Mouse (Mus musculus): Measurements from ENCODE around the gene Fbxl3. TPM values are rescaled to one million over a fixed set of nuclear protein-coding genes. Genes with fewer than 3 reads are reported as not detected.

Fbxl3 gene
- polyA plus RNA-seq, 1 experiment from 2014 or later, result 31.6 TPM

GRCm38 (mm10) chr14:103087846-103088245 lies 11.5 kb downstream of the Fbxl3 start:
- Histone ChIP-seq H3K4me3 (ENCODE audit: low read depth, low read length) (no peak overlapping the region), H3K4me1 (ENCODE audit: insufficient read depth, low read depth, low read length) (peaks cover 6% of the 10 kb centered on the region), H3K27ac (ENCODE audit: low read length) (no peak overlapping the region), H3K4me2 (replicated peaks; ENCODE audit: low read depth, low read length) (no peak overlapping the region), H3K27me3 (replicated peaks; ENCODE audit: insufficient read depth, low read length) (no peaks in the 10 kb centered on the region), H3K36me3 (ENCODE audit: insufficient read depth, low read length) (peaks cover 20% of the 10 kb centered on the region; the same call in 1 of the 2 replicates), H3K9ac (replicated peaks; ENCODE audit: low read depth) (no peak overlapping the region), H3K9me3 (ENCODE audit: low read length) (no peaks in the 10 kb centered on the region)
- WGBS, result 65% methylated on average over 5 of the region's 5 CpGs
- DNase-seq (ENCODE audit: low spot score) (no peak), ATAC-seq (no peak)
- TF ChIP-seq EP300 (IDR thresholded peaks at IDR 0.05), result no peak
- no peak for TF ChIP-seq CTCF (IDR thresholded peaks at IDR 0.05)

- no peak overlapping the region for H3K9ac ChIP-seq (replicated peaks; ENCODE audit: low read depth)
- H3K4me1 ChIP-seq (ENCODE audit: insufficient read depth, low read depth, low read length), result peaks cover 6% of the 10 kb centered on the region
- no peaks in the 10 kb centered on the region for H3K27me3 ChIP-seq (replicated peaks; ENCODE audit: insufficient read depth, low read length)
- H3K4me3 ChIP-seq (ENCODE audit: low read depth, low read length), result no peak overlapping the region
- ATAC-seq, result peak; percentile 76
- no peak for TF ChIP-seq EP300 (IDR thresholded peaks at IDR 0.05)
- no peak for TF ChIP-seq CTCF (IDR thresholded peaks at IDR 0.05)
- peaks cover 22% of the 10 kb centered on the region; the same call in 1 of the 2 replicates for H3K36me3 ChIP-seq (ENCODE audit: insufficient read depth, low read length)
- no peak overlapping the region for H3K4me2 ChIP-seq (replicated peaks; ENCODE audit: low read depth, low read length)
- WGBS, result 83% methylated on average over 4 of the region's 4 CpGs
- no peaks in the 10 kb centered on the region for H3K9me3 ChIP-seq (ENCODE audit: low read length)
- H3K27ac ChIP-seq (ENCODE audit: low read length), result no peak overlapping the region
- peak; percentile 50 for DNase-seq (ENCODE audit: low spot score)
These were observed 12.6 kb downstream of the Fbxl3 start for GRCm38 (mm10) chr14:103086671-103087324.

GRCm38 (mm10) chr14:103085840-103086533 lies 13.4 kb downstream of the Fbxl3 start:
- H3K4me1 ChIP-seq (ENCODE audit: insufficient read depth, low read depth, low read length), result 0 out of 2 replicates have a peak, but pooled peaks cover 3% of the 10 kb centered on the region
- H3K27ac ChIP-seq (ENCODE audit: low read length), result no peak overlapping the region
- H3K36me3 ChIP-seq (ENCODE audit: insufficient read depth, low read length), result peaks cover 22% of the 10 kb centered on the region; the same call in 1 of the 2 replicates
- no peak overlapping the region for H3K4me3 ChIP-seq (ENCODE audit: low read depth, low read length)
- H3K27me3 ChIP-seq (replicated peaks; ENCODE audit: insufficient read depth, low read length), result no peaks in the 10 kb centered on the region
- DNase-seq (ENCODE audit: low spot score) (peak; percentile 36), ATAC-seq (no peak)
- no peaks in the 10 kb centered on the region for H3K9me3 ChIP-seq (ENCODE audit: low read length)
- 36% methylated on average over 1 of the region's 1 CpGs for WGBS
- H3K9ac ChIP-seq (replicated peaks; ENCODE audit: low read depth), result no peak overlapping the region
- TF ChIP-seq EP300 (IDR thresholded peaks at IDR 0.05), result peak; percentile 71
- TF ChIP-seq CTCF (IDR thresholded peaks at IDR 0.05), result no peak
- no peak overlapping the region for H3K4me2 ChIP-seq (replicated peaks; ENCODE audit: low read depth, low read length)

GRCm38 (mm10) chr14:103079209-103079977 lies 20.0 kb downstream of the Fbxl3 start:
- TF ChIP-seq EP300 (IDR thresholded peaks at IDR 0.05) (no peak), CTCF (IDR thresholded peaks at IDR 0.05) (no peak)
- no peak overlapping the region for H3K9ac ChIP-seq (replicated peaks; ENCODE audit: low read depth)
- peaks cover 14% of the 10 kb centered on the region; the same call in 1 of the 2 replicates for H3K36me3 ChIP-seq (ENCODE audit: insufficient read depth, low read length)

GRCm38 (mm10) chr14:103078006-103078912 lies 21.1 kb downstream of the Fbxl3 start:
- Histone ChIP-seq H3K36me3 (ENCODE audit: insufficient read depth, low read length) (peaks cover 14% of the 10 kb centered on the region; the same call in 1 of the 2 replicates), H3K4me3 (ENCODE audit: low read depth, low read length) (no peak overlapping the region), H3K4me1 (ENCODE audit: insufficient read depth, low read depth, low read length) (0 out of 2 replicates have a peak, but pooled peaks cover 3% of the 10 kb centered on the region), H3K4me2 (replicated peaks; ENCODE audit: low read depth, low read length) (no peak overlapping the region), H3K27ac (ENCODE audit: low read length) (no peak overlapping the region), H3K27me3 (replicated peaks; ENCODE audit: insufficient read depth, low read length) (no peaks in the 10 kb centered on the region), H3K9me3 (ENCODE audit: low read length) (no peaks in the 10 kb centered on the region), H3K9ac (replicated peaks; ENCODE audit: low read depth) (no peak overlapping the region)
- 78% methylated on average over 16 of the region's 16 CpGs for WGBS
- peak; percentile 34 for DNase-seq (ENCODE audit: low spot score)
- ATAC-seq, result no peak
- TF ChIP-seq EP300 (IDR thresholded peaks at IDR 0.05) (no peak), CTCF (IDR thresholded peaks at IDR 0.05) (no peak)

More at GRCm38 (mm10) chr14:103079209-103079977, 20.0 kb downstream of the Fbxl3 start:
- no peaks in the 10 kb centered on the region for H3K27me3 ChIP-seq (replicated peaks; ENCODE audit: insufficient read depth, low read length)
- H3K27ac ChIP-seq (ENCODE audit: low read length), result no peak overlapping the region
- 0 out of 2 replicates have a peak, but pooled peaks cover 3% of the 10 kb centered on the region for H3K4me1 ChIP-seq (ENCODE audit: insufficient read depth, low read depth, low read length)
- H3K4me2 ChIP-seq (replicated peaks; ENCODE audit: low read depth, low read length), result no peak overlapping the region
- no peak overlapping the region for H3K4me3 ChIP-seq (ENCODE audit: low read depth, low read length)
- WGBS, result 78% methylated on average over 9 of the region's 9 CpGs
- H3K9me3 ChIP-seq (ENCODE audit: low read length), result no peaks in the 10 kb centered on the region
- DNase-seq (ENCODE audit: low spot score) (no peak), ATAC-seq (no peak)

Data from lung, postnatal 0 days (tissue).